Mouse (Mus musculus): Measurements from ENCODE around the gene Fli1. TPM values are rescaled to one million over a fixed set of nuclear protein-coding genes. Genes with fewer than 3 reads are reported as not detected.
A peak's percentile ranks its signal among the peaks of the same experiment; 100 is the strongest.

Gene Fli1
- polyA plus RNA-seq, 1 experiment from 2014 or later = 24.1 TPM

DNA sequence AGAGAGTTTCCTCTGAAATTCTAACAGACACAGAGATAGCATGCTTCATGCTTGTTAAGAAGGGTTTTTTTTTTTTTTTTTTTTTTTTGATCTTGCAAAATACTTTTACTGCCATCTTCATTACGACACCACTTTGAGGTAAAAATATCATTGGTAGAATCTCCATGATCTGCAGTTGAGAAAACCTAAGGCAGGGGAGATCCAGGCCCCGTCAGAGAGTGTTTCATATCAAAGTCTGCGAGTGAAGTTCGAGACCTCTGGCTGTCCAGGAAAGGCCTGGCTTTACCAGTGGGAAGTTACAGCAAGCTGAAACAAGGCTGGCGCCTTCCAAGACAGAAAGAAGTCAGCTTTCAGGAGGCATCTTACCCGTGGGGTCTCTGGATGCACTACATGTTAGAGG is 21.8 kb downstream of the Fli1 start:
- Histone ChIP-seq H3K4me1 (peaks cover 64% of the 10 kb centered on the region), H3K36me3 (no peaks in the 10 kb centered on the region), H3K27ac (no peak overlapping the region), H3K4me2 (no peak overlapping the region), H3K9me3 (no peaks in the 10 kb centered on the region), H3K9ac (no peak overlapping the region), H3K27me3 (no peaks in the 10 kb centered on the region), H3K4me3 (no peak overlapping the region)
- ATAC-seq (ENCODE audit: insufficient number of reproducible peaks, insufficient read depth, low FRiP score, low TSS enrichment, low read depth) = no peak
- 66% methylated on average over 6 of the region's 6 CpGs for WGBS

DNA sequence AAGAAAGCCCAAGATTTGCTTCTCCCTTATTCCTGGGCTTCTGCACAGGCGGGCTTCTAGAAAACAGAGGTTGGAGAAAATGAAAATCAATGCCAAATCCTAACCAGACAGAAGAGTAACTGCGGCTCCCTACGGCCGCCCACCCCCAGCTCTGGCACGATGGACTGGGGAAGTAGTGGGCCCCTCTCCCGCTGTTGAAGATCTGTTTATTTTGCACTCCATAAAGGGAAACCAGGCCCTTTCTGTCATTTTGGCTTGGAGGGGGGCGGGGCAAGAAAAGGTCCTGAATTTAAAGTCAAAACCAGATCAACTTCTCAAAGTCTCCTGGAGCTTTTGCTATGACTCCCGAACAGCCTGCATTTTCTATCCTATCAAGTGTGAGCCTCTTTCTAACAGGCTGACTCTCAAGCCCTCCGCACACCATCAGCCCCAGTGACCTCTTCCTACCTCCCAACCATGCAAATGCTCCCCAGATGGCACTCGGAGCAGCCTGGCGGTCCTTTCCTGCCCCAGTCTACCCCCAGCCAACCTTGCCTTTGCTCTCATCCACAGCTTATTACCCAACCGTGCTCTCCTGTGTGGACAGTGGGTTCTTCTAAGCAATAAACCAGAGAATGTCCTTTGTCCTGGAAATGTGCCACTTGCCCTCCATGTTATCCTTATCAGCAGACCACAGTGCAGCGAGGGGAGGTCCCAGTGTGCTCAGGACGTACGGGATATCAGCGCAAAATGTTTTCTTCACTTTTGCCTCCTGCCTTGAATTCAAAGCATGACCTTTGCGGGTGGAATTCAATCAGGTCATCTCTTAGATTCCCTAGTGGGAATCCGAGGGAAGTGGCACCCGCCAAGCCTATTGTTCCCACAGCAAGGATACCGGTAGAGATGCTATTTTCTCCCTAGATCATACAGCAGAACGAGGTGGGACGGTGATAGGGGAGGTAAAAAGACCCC is 23.3 kb downstream of the Fli1 start:
- Histone ChIP-seq H3K9ac (peak overlapping the region; percentile 32; the same call in 1 of the 2 replicates), H3K27ac (peak overlapping the region; percentile 88), H3K9me3 (no peaks in the 10 kb centered on the region), H3K4me3 (no peak overlapping the region), H3K36me3 (no peaks in the 10 kb centered on the region), H3K4me2 (peak overlapping the region; percentile 42), H3K4me1 (peaks cover 70% of the 10 kb centered on the region), H3K27me3 (no peaks in the 10 kb centered on the region)
- WGBS = 40% methylated on average over 22 of the region's 22 CpGs
- ATAC-seq (ENCODE audit: insufficient number of reproducible peaks, insufficient read depth, low FRiP score, low TSS enrichment, low read depth) = no peak

DNA sequence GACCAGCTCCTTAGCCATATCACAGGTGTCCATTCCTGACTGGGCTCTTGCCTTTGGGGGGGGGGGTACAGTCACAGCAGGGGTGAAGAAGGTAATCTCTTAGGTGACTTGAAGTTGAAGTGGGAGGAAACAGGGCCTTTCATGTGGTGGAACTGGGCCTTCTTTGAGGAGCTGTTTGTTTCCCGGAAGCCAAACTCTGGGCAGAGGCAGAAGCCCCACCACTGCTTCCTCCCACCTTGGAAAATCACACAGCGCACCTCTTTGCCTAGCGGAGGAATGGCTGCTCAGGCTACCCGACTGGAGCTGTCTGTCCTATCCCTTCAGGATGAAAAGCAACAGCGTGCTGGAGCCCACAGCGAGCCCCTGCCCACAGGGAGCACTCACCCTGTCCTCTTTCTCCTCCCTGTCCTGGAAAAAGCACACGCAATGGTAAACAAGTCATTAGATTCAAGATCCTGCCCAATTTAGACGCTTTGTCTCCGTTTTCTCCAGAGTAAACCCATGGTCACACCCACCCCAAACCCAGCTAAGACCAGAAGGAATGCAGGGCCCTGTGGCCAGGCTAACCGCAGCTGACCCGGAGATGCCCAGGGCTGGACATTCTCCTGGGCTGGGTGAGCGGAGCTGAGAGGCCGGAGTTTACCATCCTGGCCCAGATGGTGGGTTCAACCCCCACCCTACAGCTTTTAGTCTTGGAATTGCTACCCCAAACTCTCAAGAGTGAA is 24.1 kb downstream of the Fli1 start:
- Histone ChIP-seq H3K36me3 (no peaks in the 10 kb centered on the region), H3K27me3 (no peaks in the 10 kb centered on the region), H3K4me3 (no peak overlapping the region), H3K4me2 (0 out of 2 replicates have a peak overlapping the region, but pooled peaks have one; percentile 42), H3K9me3 (no peaks in the 10 kb centered on the region), H3K27ac (peak overlapping the region; percentile 88), H3K4me1 (peaks cover 79% of the 10 kb centered on the region), H3K9ac (peak overlapping the region; percentile 32; the same call in 1 of the 2 replicates)
- ATAC-seq (ENCODE audit: insufficient number of reproducible peaks, insufficient read depth, low FRiP score, low TSS enrichment, low read depth) = no peak
- 48% methylated on average over 13 of the region's 13 CpGs for WGBS

DNA sequence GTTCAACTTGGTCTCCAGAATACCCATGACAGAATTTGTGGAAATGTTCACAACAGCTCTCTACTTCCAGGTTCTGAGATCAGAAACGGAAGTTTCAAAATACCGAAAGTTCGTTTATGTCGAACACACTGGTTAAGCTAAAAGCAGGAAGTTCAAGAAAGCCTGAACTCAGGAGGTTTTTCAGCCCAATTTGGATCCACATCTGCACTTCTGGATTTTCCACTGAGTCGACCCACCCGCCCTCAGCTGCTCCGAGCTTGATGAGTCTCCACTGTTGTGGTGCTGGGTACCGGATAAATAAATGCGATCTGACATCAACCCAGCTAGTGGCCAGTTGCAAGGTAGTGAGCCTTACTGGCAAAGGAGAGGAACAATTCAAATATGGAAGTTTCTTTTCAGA is 26.0 kb downstream of the Fli1 start:
- Histone ChIP-seq H3K9ac (no peak overlapping the region), H3K4me3 (no peak overlapping the region), H3K4me2 (no peak overlapping the region), H3K36me3 (no peaks in the 10 kb centered on the region), H3K27me3 (no peaks in the 10 kb centered on the region), H3K27ac (peak overlapping the region; percentile 57), H3K4me1 (peaks cover 74% of the 10 kb centered on the region), H3K9me3 (no peaks in the 10 kb centered on the region)
- no peak for ATAC-seq (ENCODE audit: insufficient number of reproducible peaks, insufficient read depth, low FRiP score, low TSS enrichment, low read depth)
- 64% methylated on average over 9 of the region's 9 CpGs for WGBS

DNA sequence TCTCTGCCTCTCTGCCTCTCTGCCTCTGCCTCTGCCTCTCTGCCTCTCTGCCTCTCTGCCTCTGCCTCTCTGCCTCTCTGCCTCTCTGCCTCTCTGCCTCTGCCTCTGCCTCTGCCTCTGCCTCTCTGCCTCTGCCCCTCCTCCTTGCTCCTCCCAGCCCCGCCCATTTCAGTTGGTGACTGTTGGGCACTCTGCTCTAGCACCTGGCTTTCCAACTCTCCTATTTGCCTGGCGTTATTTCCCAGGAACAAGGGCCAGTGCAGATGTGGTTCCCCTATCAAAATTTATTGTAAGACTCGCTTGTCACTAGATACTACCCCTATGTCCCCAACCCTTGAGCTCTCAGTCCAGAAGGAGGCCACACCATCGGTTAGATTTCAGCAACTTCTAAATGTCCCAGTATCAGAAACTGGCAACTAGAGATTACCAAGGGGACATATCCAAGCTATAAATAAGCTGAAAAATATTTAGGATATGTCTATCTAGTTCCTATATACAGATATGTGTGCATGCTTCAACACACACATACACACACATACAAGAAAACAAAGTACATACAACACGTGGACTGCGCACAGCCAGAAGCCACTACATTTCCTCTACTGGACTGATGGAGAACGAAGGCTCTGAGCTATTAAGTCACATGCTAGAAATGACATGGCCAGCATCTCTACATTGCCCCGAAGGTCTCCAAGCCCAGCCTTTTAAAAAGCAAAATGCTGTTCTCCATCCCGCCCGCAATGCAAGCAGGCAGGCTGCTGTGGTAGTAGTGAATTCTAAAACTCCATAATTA is 26.6 kb downstream of the Fli1 start:
- 69% methylated on average over 10 of the region's 10 CpGs for WGBS
- H3K27ac ChIP-seq = peak overlapping the region; percentile 57; the same call in 1 of the 2 replicates

DNA sequence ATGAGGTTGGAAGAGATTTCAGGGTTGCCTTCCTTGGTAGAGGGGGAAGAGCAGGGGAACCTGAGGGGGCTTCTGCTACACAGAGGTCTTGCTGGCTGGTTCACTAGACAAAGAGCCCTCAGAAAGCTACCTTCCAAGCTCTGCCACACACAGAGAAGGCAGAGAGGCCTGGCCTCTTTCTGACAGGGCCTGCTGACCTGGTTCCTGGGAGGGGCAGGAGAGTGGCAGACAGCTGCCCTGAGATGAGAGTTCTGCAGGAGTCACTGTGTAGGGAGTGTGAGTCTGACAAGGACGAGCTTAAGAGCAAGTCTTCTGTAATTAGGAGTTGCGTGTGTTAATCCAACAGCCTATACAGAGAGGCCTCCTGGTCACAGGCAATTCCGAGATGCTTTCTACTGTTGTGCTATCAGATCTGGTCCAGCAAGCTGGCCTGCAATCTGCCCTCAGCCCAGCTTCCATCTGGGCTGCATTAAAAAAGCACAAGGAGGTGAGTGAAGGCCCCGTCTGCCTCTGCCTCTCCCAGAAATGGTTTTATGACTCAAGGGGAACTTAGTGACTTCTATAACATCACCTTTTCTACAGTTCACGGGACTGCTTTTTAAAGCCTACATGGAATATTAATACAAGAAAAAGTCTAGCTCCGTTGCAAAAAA is 28.1 kb downstream of the Fli1 start:
- peak overlapping the region; percentile 53 for H3K9ac ChIP-seq
- no peak overlapping the region for H3K4me2 ChIP-seq
- H3K4me1 ChIP-seq = peaks cover 68% of the 10 kb centered on the region
- H3K9me3 ChIP-seq = no peaks in the 10 kb centered on the region
- H3K27ac ChIP-seq = peak overlapping the region; percentile 39
- no peaks in the 10 kb centered on the region for H3K27me3 ChIP-seq
- H3K4me3 ChIP-seq = no peak overlapping the region
- no peaks in the 10 kb centered on the region for H3K36me3 ChIP-seq
- no peak for ATAC-seq (ENCODE audit: insufficient number of reproducible peaks, insufficient read depth, low FRiP score, low TSS enrichment, low read depth)
- WGBS = 33% methylated on average over 6 of the region's 6 CpGs

More for the DNA sequence above, 26.6 kb downstream of the Fli1 start:
- Histone ChIP-seq H3K36me3 (no peaks in the 10 kb centered on the region), H3K9ac (no peak overlapping the region), H3K27me3 (no peaks in the 10 kb centered on the region), H3K4me2 (no peak overlapping the region), H3K4me3 (no peak overlapping the region), H3K4me1 (peaks cover 68% of the 10 kb centered on the region), H3K9me3 (no peaks in the 10 kb centered on the region)
- ATAC-seq (ENCODE audit: insufficient number of reproducible peaks, insufficient read depth, low FRiP score, low TSS enrichment, low read depth) = no peak

DNA sequence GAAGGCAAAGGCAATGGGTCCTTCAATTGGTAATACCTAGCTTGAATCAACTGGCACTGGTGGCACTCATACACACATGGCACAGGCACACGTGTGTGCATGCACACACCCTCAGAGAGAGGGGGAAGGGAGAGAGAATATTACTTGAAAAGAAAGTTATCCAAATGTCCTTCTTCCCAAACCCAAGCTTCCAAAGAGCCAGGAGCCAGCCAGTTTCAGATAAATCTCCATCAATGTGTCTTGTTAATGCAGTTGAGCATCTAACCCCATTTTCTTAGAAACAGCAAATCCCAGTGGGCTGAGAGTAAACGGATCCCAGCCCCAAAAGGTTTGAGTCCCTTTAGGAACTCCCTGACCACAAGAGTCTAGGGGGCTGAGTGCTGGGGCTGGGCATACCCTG is 29.2 kb downstream of the Fli1 start:
- Histone ChIP-seq H3K4me2 (no peak overlapping the region), H3K9ac (no peak overlapping the region), H3K27me3 (no peaks in the 10 kb centered on the region), H3K36me3 (no peaks in the 10 kb centered on the region), H3K9me3 (no peaks in the 10 kb centered on the region), H3K4me1 (peaks cover 68% of the 10 kb centered on the region), H3K4me3 (no peak overlapping the region), H3K27ac (no peak overlapping the region)
- WGBS = 52% methylated on average over 2 of the region's 2 CpGs
- no peak for ATAC-seq (ENCODE audit: insufficient number of reproducible peaks, insufficient read depth, low FRiP score, low TSS enrichment, low read depth)

DNA sequence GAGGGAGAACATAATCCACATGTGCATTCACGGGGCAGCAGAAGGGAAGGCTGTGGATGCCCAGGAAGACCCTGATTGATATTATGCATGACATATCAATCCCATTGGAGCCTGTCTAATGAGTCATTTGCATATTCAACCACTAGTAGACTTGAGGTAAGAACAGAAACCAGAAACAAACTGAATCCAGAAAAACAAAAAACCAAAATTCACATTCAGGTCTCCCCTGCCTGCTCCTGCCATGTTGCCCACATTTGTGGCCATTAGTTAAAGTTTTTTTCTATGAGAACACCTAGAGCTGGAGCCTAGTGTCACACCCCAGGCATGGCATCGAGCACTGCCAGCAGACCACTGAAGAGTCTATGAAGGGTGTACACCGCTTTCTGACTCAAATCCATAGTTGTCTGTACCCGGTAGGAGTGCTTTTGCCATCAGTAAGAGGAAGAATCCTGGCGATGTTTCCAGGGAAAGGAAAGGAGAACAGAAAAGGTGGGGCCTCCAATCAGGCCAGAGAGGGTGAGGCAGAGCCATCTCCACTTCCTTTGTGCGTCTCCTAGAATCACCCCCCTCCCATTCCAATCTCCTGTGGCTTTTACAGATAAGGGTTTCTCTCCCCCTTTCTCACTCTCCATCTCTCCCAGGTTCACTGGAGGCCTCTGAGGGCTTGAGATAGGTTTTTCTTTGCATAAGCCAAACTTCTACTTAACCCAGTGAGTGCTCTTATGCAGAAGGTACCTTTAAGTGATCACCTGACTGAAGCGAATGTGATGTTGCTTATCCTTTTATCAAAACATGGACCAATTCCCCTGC is 32.0 kb downstream of the Fli1 start:
- H3K4me1 ChIP-seq = peaks cover 69% of the 10 kb centered on the region
- H3K27ac ChIP-seq = no peak overlapping the region

DNA sequence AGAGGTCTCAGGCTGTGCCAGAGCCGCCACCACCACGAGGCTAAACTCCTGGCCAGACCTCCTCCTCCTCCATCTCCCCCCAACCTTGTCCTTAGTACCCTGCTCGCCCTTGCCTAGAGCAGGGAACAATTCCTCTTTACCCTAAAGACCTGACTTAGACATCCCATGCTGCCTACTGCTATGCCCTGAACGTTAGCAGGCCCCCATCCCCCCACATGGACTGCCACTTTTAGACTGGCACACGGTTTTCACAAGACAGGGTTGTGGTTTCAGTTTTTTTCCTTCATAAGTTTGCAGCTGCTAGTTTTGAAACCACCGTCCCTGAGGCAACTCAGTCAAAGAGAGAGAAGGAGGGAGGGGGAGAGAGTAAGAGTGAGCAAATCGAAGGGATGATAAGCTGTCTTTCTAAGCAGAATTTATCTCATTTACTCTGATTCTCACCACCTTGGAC is 32.9 kb downstream of the Fli1 start:
- no peak overlapping the region for H3K4me2 ChIP-seq
- H3K27me3 ChIP-seq = no peaks in the 10 kb centered on the region
- H3K4me3 ChIP-seq = no peak overlapping the region
- peaks cover 70% of the 10 kb centered on the region for H3K4me1 ChIP-seq
- H3K27ac ChIP-seq = no peak overlapping the region
- H3K36me3 ChIP-seq = no peaks in the 10 kb centered on the region
- 35% methylated on average over 7 of the region's 7 CpGs for WGBS
- ATAC-seq (ENCODE audit: insufficient number of reproducible peaks, insufficient read depth, low FRiP score, low TSS enrichment, low read depth) = no peak
- H3K9me3 ChIP-seq = no peaks in the 10 kb centered on the region
- no peak overlapping the region for H3K9ac ChIP-seq

More for the DNA sequence above, 32.0 kb downstream of the Fli1 start:
- no peak overlapping the region for H3K9ac ChIP-seq
- no peaks in the 10 kb centered on the region for H3K9me3 ChIP-seq
- no peaks in the 10 kb centered on the region for H3K36me3 ChIP-seq
- H3K4me2 ChIP-seq = no peak overlapping the region
- ATAC-seq (ENCODE audit: insufficient number of reproducible peaks, insufficient read depth, low FRiP score, low TSS enrichment, low read depth) = no peak
- H3K27me3 ChIP-seq = no peaks in the 10 kb centered on the region
- H3K4me3 ChIP-seq = no peak overlapping the region
- 81% methylated on average over 7 of the region's 7 CpGs for WGBS

DNA sequence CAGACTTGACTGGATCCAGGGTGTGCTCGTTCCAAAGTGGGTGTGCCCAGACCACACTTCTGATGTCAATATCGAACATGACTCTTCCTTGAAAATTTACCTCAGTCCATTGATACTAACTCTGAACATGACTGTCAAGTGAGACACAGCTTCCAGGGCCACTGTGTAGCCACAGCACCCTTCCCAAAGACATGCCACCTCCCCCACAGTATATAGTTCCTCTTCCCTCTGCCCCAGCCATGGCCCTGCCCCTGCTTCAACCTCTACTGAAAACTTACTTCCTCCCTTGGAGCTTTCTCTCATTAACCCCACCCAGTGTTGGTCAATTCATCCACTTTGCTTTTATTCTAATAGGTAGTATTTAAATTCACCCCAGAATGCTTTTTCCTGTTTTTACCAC is 34.0 kb downstream of the Fli1 start:
- Histone ChIP-seq H3K27ac (no peak overlapping the region), H3K27me3 (no peaks in the 10 kb centered on the region), H3K36me3 (no peaks in the 10 kb centered on the region), H3K9ac (no peak overlapping the region), H3K9me3 (no peaks in the 10 kb centered on the region), H3K4me1 (peaks cover 69% of the 10 kb centered on the region), H3K4me2 (no peak overlapping the region), H3K4me3 (no peak overlapping the region)
- ATAC-seq (ENCODE audit: insufficient number of reproducible peaks, insufficient read depth, low FRiP score, low TSS enrichment, low read depth) = no peak
- 54% methylated on average over 2 of the region's 2 CpGs for WGBS
